Mouse (Mus musculus): Measurements from ENCODE around the gene Tbc1d10a. TPM values are rescaled to one million over a fixed set of nuclear protein-coding genes. Genes with fewer than 3 reads are reported as not detected.

Tbc1d10a gene
- total RNA-seq (2018; cell fraction: chromatin; rRNA removed), result 10 to 100 TPM; 20.1 to 91.9 (median 38.6) TPM
- 10 to 100 TPM in 25 of 26 experiments, 1 to 10 TPM in 1; 9.3 to 29.4 (median 18.4) TPM for total RNA-seq (2018; cell fraction: cytosol; rRNA removed)
- total RNA-seq (2018; cell fraction: nucleus; rRNA removed), result 10 to 100 TPM; 14.5 to 65.4 (median 28.4) TPM
- 9.4 to 23.8 TPM (median 16.5 TPM) in 3 replicates for polyA plus RNA-seq (2018)

DNA sequence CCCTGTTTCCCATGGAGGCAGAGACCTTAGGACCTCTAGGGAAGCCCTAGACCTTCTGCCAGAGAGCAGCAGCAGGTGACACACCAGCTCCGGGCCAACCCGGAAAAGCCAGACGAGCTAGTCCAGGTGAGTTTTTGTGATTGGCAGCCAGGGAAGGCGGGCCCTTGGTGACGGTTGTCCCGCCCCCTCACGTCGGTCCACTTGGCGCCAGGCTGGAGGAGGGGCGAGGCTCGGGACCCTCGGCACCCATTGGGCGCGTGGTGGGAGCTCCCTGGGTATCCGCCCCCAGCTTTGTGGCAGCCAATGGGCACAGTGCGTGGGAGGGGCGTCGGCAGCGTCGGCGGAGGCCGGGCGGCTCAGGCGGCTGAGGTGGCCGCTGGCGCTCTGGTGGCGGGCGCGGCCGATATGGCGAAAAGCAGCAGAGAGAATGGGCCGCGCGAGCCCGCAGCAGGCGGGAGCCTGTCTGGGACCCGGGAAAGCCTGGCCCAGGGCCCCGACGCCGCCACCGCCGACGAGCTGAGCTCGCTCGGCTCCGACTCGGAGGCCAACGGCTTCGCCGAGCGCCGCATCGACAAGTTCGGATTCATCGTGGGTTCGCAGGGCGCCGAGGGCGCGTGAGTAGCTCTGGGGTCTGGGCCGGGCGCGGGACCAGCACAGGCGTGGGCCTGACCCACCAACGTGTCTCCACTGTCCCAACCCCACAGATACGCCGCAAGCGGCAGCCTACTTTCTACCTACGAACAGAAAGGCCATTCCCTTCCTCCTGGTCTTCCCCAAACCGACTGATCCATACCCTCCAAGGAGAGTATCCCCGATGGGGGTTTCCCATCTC is at the start of gene Tbc1d10a:
Gene Tbc1d10a (plus strand): TSS at position 304 of the 832 bp plus-strand sequence.
- 2% methylated on average over 59 of the region's 71 CpGs for WGBS (ENCODE audit: missing documents)
- H3K27ac ChIP-seq, result no peak within 1 kb of the TSS
- H3K36me3 ChIP-seq (ENCODE audit: inconsistent target), result 0 out of 2 replicates have a peak, but pooled peaks cover 2% of the 10 kb centered on the region

DNA sequence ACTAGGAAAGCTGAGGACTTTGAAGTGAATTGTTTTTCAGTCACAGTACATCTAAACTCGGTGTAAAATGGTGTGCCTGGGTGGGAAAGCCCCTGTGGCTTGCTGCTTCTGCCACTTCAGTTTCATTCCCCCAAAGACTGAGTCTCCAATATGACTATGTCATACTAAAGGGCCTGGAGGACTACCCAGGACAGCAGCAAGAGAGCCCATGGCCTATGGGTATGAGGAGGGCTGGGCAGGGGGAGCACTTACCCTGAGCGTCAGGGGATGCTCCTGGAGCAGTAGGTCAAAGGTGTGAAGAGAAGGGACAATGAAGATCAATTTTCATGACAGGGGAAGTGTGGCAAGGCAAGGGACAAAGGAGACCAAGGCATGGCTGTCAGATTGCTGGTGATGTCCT is 47.6 kb upstream of the Tbc1d10a start:
- Histone ChIP-seq H3K27ac (no peak overlapping the region), H3K79me2 (ENCODE audit: inconsistent target) (no peaks in the 10 kb centered on the region; the same call in 1 of the 2 replicates), H3K4me3 (ENCODE audit: inconsistent target) (no peak overlapping the region), H3K36me3 (ENCODE audit: inconsistent target) (peaks cover 34% of the 10 kb centered on the region)
- 82% methylated on average over 2 of the region's 2 CpGs for WGBS (ENCODE audit: missing documents)

More for the DNA sequence above, at the start of gene Tbc1d10a:
- Histone ChIP-seq H3K79me2 (ENCODE audit: inconsistent target) (peaks cover 36% of the 10 kb centered on the region; the same call in 1 of the 2 replicates), H3K4me3 (ENCODE audit: inconsistent target) (peak within 1 kb of the TSS; percentile 61)

DNA sequence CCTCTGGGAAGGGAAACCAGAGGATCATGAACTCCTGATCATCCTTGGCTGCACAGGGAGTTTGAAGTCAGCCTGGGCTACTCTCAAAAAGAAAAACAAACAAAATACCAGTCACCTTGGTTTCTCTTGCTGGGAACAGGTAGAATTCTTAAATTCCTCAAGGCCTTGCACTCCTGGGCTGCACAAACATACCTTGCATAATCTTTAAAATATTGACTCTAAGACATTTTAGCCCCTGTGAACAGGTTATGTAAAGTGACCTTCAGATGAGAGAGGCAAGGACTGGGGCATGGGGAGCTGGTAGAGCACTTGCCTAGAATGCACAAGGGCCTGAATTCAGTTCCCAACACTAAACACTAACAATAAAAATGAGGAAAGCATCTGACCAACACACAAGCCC is 45.1 kb upstream of the Tbc1d10a start:
- Histone ChIP-seq H3K4me3 (ENCODE audit: inconsistent target) (no peak overlapping the region), H3K36me3 (ENCODE audit: inconsistent target) (peaks cover 34% of the 10 kb centered on the region), H3K27ac (no peak overlapping the region), H3K79me2 (ENCODE audit: inconsistent target) (no peaks in the 10 kb centered on the region; the same call in 1 of the 2 replicates)

DNA sequence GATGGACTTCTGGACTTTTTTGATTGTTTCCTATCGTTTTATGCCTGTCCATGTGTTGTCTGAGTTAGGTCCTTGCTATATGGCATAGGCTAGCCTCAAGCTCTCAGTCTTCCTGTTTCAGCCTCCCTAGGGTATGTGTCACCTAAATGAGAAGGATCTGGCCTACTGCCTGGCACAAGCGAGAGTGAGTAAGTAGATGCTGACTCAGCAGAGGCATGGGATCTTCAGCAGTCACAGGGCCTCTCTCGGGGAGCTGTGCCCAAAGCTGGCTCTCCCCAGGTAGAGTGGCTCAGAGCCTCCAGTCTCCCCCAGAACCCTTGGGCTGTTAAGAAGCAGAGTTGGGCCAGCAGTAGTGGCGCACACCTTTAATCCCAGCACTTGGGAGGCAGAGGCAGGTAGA is 44.2 kb upstream of the Tbc1d10a start:
- 86% methylated on average over 4 of the region's 4 CpGs for WGBS (ENCODE audit: missing documents)
- Histone ChIP-seq H3K79me2 (ENCODE audit: inconsistent target) (no peaks in the 10 kb centered on the region), H3K36me3 (ENCODE audit: inconsistent target) (peaks cover 34% of the 10 kb centered on the region), H3K27ac (no peak overlapping the region), H3K4me3 (ENCODE audit: inconsistent target) (no peak overlapping the region)

DNA sequence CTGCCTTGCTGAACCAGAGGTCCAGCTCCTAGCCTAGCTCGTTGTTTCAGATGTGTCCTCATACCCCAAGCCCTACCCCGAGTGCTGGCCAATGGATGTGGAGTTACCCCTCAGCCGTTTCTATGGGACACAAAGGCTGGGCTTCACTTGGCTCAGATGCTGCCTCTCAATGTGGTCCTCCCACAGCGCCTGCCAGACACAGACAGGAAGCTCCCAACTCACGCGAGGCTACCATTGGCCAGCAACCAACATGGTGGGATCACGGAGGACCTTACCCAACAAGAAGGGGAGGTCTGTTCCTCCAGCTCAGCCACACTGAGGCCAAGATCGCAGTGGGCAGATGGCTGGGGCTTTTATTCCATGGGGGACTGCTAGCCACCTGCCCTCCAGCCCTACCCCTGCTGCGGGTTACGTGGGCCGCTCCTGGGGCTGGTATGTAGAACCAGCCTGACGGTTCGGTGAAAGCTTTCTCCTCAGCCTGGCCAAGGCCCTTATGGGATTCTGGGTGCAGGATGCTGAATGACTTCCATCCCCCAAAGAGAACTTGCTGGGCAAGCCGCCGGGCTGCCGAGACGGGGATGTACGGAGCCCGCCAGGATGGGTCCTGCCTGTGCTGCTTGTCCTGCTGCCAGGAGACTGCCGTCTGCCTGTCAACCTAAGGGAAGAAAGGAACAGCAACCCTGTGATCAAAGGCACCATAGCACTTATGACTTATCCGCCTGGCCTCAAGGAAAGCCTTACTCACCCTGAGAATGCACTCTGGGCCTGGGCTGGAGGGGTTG is 43.1 kb upstream of the Tbc1d10a start:
- 94% methylated on average over 21 of the region's 21 CpGs for WGBS (ENCODE audit: missing documents)
- Histone ChIP-seq H3K36me3 (ENCODE audit: inconsistent target) (peaks cover 34% of the 10 kb centered on the region), H3K79me2 (ENCODE audit: inconsistent target) (no peaks in the 10 kb centered on the region), H3K27ac (no peak overlapping the region), H3K4me3 (ENCODE audit: inconsistent target) (no peak overlapping the region)

DNA sequence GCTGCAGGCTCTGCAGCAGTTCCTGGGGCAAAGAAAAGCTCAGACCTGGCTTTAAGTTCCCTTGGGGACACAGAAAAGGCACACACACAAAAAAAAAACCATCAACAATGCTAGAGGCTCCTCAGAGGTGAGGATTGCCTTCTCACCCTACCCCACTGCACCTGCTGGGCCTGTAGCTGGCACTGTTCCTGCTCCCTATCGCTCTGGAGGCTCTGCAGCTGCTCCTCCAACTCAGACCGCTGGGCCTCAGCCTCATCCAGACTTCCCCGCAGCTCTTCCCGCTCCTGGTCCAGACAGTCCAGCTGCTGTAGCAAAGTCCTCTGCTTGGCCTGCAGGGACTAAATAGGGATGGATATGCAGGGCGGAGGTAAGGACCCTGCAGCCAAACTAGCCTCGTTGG is 40.2 kb upstream of the Tbc1d10a start:
- peaks cover 12% of the 10 kb centered on the region for H3K36me3 ChIP-seq (ENCODE audit: inconsistent target)
- 92% methylated on average over 6 of the region's 6 CpGs for WGBS (ENCODE audit: missing documents)
- no peaks in the 10 kb centered on the region for H3K79me2 ChIP-seq (ENCODE audit: inconsistent target)
- no peak overlapping the region for H3K27ac ChIP-seq
- no peak overlapping the region for H3K4me3 ChIP-seq (ENCODE audit: inconsistent target)

DNA sequence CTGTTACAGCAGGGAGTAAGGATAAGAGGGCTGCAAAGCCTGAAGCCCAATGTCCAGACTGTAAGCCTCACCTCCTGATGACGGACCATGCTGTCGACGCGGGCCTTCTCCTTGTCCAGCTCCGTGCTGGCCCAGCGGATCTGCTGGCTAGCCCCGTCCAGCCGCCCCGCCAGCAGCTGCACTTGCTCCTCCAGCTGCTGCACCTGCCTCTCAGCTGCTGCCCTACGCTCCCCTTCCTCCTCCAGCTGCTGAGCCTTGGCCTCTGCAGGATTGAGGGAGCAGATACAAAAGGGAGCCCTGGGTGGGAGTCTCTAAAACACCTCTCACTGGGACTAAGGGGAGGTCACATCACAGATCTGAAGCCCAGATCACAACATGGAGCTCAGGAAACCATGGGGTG is 39.5 kb upstream of the Tbc1d10a start:
- Histone ChIP-seq H3K4me3 (ENCODE audit: inconsistent target) (no peak overlapping the region), H3K79me2 (ENCODE audit: inconsistent target) (no peaks in the 10 kb centered on the region), H3K36me3 (ENCODE audit: inconsistent target) (peaks cover 4% of the 10 kb centered on the region), H3K27ac (no peak overlapping the region)
- 99% methylated on average over 10 of the region's 10 CpGs for whole genome bisulfite sequencing (ENCODE audit: missing documents)

DNA sequence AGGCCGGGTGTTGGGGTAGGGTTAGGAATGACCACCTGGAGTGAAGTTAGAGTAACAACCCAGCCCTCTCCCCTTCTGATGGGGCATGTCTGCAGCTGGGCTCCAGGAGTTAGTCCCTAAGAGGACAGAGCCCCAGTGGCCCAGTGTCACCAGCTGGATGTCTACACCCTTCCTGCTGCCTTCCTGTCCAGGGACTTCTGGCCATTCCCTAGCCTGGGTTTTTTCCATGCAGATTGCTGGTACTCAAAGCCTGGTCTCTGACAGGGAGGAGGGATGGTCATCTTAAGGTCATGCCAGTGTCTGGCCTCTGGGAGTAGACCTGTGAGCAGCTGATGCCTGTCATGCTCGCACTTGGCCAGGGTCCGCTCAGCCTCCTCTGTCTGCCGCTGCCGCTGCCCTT is 38.5 kb upstream of the Tbc1d10a start:
- H3K27ac ChIP-seq, result no peak overlapping the region
- H3K79me2 ChIP-seq (ENCODE audit: inconsistent target), result no peaks in the 10 kb centered on the region
- H3K4me3 ChIP-seq (ENCODE audit: inconsistent target), result no peak overlapping the region
- H3K36me3 ChIP-seq (ENCODE audit: inconsistent target), result no peaks in the 10 kb centered on the region
- 100% methylated on average over 1 of the region's 5 CpGs for WGBS (ENCODE audit: missing documents)

DNA sequence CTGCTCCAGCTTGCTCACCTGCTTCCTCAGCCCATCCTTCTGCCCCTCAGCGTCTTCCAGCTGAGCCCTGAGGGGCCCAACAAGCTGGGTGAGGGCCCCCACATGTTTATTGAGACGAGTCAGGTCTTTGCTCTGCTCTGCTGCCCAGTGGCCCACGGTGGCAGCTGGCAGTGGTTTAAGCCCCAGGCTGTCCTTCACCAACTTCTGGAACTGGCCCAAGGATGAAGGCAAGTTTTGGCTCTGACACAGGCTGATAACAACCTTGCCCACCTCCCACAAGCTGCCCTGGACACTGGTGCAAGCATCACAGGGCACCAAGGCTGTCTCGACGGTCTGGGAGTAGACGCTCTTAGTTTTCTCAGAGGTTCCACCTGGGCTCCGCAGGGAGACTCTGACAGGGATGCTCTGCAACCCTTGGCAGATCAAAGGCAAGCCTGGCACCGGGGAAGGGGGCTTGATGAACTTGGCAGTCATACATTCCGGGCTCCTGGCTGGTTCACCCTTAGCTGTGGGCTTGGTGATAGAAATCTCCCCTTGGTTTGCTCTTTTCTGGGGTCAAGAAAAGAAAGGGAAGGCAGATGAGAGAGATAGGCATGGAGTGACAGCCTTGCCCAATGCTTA is 37.9 kb upstream of the Tbc1d10a start:
- H3K79me2 ChIP-seq (ENCODE audit: inconsistent target), result no peaks in the 10 kb centered on the region
- WGBS (ENCODE audit: missing documents), result 90% methylated on average over 9 of the region's 9 CpGs
- no peak overlapping the region for H3K4me3 ChIP-seq (ENCODE audit: inconsistent target)
- no peak overlapping the region for H3K27ac ChIP-seq
- H3K36me3 ChIP-seq (ENCODE audit: inconsistent target), result no peaks in the 10 kb centered on the region

DNA sequence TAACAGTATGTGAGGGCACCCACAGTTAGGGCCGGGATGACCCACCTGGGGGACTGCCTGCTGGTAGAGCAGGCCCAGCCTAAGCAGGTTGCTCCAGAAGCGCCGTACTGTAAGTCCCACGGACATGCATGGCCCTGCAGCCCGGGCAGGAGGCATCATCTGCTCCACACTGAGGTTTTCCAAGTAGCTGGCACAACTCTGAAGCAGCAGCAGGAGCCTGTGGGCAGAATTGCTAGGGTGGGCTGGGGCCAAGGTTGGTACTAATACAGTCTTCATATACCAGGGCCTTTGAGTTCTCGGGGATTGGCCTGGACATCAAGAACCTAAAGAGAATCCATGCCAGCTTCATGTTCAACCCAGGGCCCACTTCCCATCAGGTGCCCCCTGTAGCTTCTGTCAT is 36.7 kb upstream of the Tbc1d10a start:
- WGBS (ENCODE audit: missing documents), result 93% methylated on average over 5 of the region's 6 CpGs
- Histone ChIP-seq H3K79me2 (ENCODE audit: inconsistent target) (no peaks in the 10 kb centered on the region), H3K4me3 (ENCODE audit: inconsistent target) (no peak overlapping the region), H3K36me3 (ENCODE audit: inconsistent target) (no peaks in the 10 kb centered on the region), H3K27ac (no peak overlapping the region)

DNA sequence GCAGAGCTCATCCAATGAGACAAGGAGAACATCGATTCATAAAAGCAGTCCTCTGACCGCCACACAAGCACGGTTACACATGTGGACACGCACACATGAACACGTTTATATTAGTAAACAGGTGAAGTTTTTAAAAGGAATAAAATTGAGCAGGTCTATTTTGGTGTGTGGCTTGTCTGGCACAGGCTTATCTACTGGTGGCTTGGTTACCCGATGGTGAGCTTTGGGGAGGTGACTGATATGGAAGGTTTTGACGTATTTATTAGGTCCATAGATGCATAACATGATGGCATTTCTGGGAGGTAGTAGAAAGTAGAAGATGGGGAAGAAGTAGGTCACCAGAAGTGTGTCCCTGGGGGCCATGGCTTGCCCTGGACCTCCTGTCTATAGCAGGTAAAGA is 32.9 kb upstream of the Tbc1d10a start:
- Histone ChIP-seq H3K36me3 (ENCODE audit: inconsistent target) (no peaks in the 10 kb centered on the region), H3K27ac (no peak overlapping the region), H3K4me3 (ENCODE audit: inconsistent target) (no peak overlapping the region), H3K79me2 (ENCODE audit: inconsistent target) (no peaks in the 10 kb centered on the region)
- 87% methylated on average over 7 of the region's 7 CpGs for WGBS (ENCODE audit: missing documents)

DNA sequence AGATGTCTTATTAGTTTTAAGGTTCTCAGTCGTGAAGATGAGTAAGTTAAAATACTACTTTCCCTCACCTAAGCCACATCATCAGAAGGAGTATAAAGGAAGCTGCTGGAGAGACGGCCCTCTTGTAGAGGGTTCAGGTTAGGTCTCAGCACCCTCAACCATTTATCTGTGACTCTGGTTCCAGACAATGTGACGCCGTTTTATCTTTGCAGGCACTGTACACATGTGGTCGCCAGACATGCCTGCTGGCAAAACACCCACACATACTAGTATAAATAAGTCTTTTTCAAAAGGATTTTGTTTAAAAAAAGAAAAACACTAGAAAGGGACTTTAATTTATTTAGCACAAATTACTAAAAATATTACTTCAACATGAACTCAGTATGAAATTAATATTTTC is 30.9 kb upstream of the Tbc1d10a start:
- H3K27ac ChIP-seq, result no peak overlapping the region
- 95% methylated on average over 5 of the region's 5 CpGs for WGBS (ENCODE audit: missing documents)
- H3K79me2 ChIP-seq (ENCODE audit: inconsistent target), result peaks cover 1% of the 10 kb centered on the region
- no peaks in the 10 kb centered on the region for H3K36me3 ChIP-seq (ENCODE audit: inconsistent target)
- H3K4me3 ChIP-seq (ENCODE audit: inconsistent target), result no peak overlapping the region

DNA sequence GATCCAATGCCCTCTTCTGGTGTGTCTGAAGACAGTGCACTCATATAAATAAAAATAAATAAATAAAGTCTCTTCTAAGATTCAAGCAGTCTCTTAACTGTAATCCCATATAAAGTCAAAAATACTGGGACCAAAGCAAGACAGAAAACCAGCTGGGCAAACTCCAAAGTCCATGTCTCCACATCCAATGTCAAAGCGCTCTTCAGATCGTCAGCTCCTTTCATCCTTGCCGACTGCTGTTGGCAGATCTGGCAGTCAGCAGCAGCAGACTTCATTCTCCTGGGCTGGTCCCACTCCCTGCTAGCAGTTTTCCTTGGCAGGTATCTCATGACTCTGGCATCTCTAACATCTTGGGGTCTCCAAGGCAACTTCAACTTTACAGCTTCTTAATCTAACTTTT is 27.9 kb upstream of the Tbc1d10a start:
- WGBS (ENCODE audit: missing documents), result 96% methylated on average over 3 of the region's 3 CpGs
- Histone ChIP-seq H3K4me3 (ENCODE audit: inconsistent target) (no peak overlapping the region), H3K36me3 (ENCODE audit: inconsistent target) (peaks cover 11% of the 10 kb centered on the region; the same call in 1 of the 2 replicates), H3K27ac (no peak overlapping the region), H3K79me2 (ENCODE audit: inconsistent target) (peaks cover 31% of the 10 kb centered on the region)
